Mouse (Mus musculus) forebrain, embryonic 11.5 days (tissue): ENCODE data around the gene Crtc1. TPM values are rescaled to one million over a fixed set of nuclear protein-coding genes. Genes with fewer than 3 reads are reported as not detected.
A peak's percentile ranks its signal among the peaks of the same experiment; 100 is the strongest.

Source experiments
- ATAC-seq: fragments of 200-750 bp; cut with Nextera tagmentation; replicated peaks from 2 replicates; pipeline ENCODE4 v1.8.0; 2017; ENCODE audit warnings: moderate TSS enrichment; ENCODE audit not compliant: low FRiP score
- DNase-seq: peaks from one replicate; pipeline ENCODE4 v3.0.0-alpha.2; 2017; ENCODE audit warnings: low spot score
- H3K27ac ChIP-seq: fragments of 300-500 bp; sonication (generic); 2 replicates; pipeline ENCODE4 v1.5.1; 2014; ENCODE audit warnings: low read depth, low read length
- H3K27me3 ChIP-seq: fragments of 300-500 bp; sonication (generic); 2 replicates; pipeline ENCODE4 v1.6.1; 2014; ENCODE audit warnings: mild to moderate bottlenecking, low read length, mixed read lengths; ENCODE audit not compliant: control insufficient read depth, insufficient read depth
- H3K36me3 ChIP-seq: fragments of 300-500 bp; sonication (generic); 2 replicates; pipeline ENCODE4 v1.6.1; 2014; ENCODE audit warnings: mild to moderate bottlenecking, low read length, moderate library complexity, mixed read lengths; ENCODE audit not compliant: control insufficient read depth, insufficient read depth
- H3K4me1 ChIP-seq: fragments of 300-500 bp; sonication (generic); replicated peaks from 2 replicates; pipeline ENCODE4 v1.6.1; 2014; ENCODE audit warnings: low read length, mixed read lengths; ENCODE audit not compliant: control insufficient read depth, insufficient read depth
- H3K4me2 ChIP-seq: fragments of 300-500 bp; sonication (generic); 2 replicates; pipeline ENCODE4 v1.6.1; 2014; ENCODE audit warnings: low read depth, mild to moderate bottlenecking, low read length, moderate library complexity, mixed read lengths; ENCODE audit not compliant: severe bottlenecking
- H3K4me3 ChIP-seq: fragments of 300-500 bp; sonication (generic); 2 replicates; pipeline ENCODE4 v1.5.1; 2014; ENCODE audit warnings: low read depth, low read length
- H3K9ac ChIP-seq: fragments of 300-500 bp; sonication (generic); 2 replicates; pipeline ENCODE4 v1.6.1; 2014; ENCODE audit warnings: low read length
- H3K9me3 ChIP-seq: fragments of 300-500 bp; sonication (generic); 2 replicates; pipeline ENCODE4 v1.6.1; 2016; ENCODE audit warnings: low read length, mixed read lengths; ENCODE audit not compliant: control insufficient read depth
- WGBS: fragments of 180-500 bp; shearing (Covaris S2); extraction: QIAGEN DNeasy Blood & Tissue Kit; methylation state at CpG from one replicate; pipeline ENCODE4 v1.1.7; 2014; 5-methylcytosine and 5-hydroxymethylcytosine counted together
- polyA plus RNA-seq: library from polyadenylated mRNA; unstranded; fragments of >200 nt; fragmentation: Nextera tagmentation; extraction: Ambion mirVana; gene quantifications from 2 replicates; pipeline ENCODE4 v1.2.1, GENCODE M21; 2014

Crtc1 gene
- polyA plus RNA-seq, 1 experiment from 2014 or later, result 16.3 TPM

DNA sequence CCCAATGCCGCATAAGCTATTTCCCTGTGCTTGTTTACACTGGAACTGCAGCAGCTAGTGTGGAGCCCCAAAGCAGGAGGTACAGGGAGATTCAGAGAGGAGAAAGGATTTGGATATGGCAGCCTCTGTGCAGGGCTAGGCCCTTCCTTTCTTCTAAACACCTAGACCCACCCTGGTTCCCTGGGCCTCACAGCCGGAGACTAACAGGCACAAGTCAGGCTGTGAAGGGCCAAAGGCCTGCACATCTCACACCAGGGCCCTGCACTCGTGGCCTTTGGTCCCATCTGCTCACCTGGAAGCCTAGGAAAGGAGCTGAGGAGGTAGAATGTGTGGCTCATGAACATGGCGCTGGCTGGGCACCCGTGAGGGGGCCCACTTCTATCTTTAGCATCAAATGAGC is 43.2 kb downstream of the Crtc1 start:
- H3K27me3 ChIP-seq, result no peaks in the 10 kb centered on the region
- ATAC-seq (no peak), DNase-seq (no peak)
- no peak overlapping the region for H3K9ac ChIP-seq
- no peaks in the 10 kb centered on the region for H3K9me3 ChIP-seq
- no peak overlapping the region for H3K4me3 ChIP-seq
- no peak overlapping the region for H3K4me2 ChIP-seq
- H3K36me3 ChIP-seq, result no peaks in the 10 kb centered on the region; the same call in 1 of the 2 replicates
- H3K4me1 ChIP-seq, result no peaks in the 10 kb centered on the region
- H3K27ac ChIP-seq, result no peak overlapping the region
- 78% methylated on average over 5 of the region's 5 CpGs for WGBS

DNA sequence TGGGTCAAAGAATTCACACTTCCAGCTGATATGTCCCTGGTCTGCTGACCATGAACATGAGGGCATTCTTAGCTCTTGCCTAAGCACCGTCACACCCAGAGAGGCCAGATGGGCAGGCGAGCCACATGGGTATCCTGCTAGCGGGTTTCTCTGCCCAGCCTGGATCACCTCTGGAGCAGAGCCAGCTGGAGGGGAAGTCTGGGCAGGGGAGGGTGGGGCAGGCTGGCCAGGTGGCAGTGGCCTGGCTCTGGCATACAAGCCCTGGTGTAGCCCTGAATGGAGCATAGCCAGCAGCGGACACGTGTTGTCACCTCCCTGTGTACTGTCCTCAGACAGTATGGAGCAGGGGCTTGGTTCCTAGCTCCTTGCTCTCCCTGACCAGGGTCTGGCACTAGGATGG is 43.7 kb downstream of the Crtc1 start:
- no peak overlapping the region for H3K27ac ChIP-seq
- no peaks in the 10 kb centered on the region for H3K27me3 ChIP-seq
- H3K4me3 ChIP-seq, result no peak overlapping the region
- H3K4me1 ChIP-seq, result no peaks in the 10 kb centered on the region
- ATAC-seq, result no peak
- 84% methylated on average over 5 of the region's 5 CpGs for WGBS
- H3K36me3 ChIP-seq, result no peaks in the 10 kb centered on the region; the same call in 1 of the 2 replicates
- H3K4me2 ChIP-seq, result no peak overlapping the region
- DNase-seq, result no peak
- H3K9me3 ChIP-seq, result no peaks in the 10 kb centered on the region
- no peak overlapping the region for H3K9ac ChIP-seq

DNA sequence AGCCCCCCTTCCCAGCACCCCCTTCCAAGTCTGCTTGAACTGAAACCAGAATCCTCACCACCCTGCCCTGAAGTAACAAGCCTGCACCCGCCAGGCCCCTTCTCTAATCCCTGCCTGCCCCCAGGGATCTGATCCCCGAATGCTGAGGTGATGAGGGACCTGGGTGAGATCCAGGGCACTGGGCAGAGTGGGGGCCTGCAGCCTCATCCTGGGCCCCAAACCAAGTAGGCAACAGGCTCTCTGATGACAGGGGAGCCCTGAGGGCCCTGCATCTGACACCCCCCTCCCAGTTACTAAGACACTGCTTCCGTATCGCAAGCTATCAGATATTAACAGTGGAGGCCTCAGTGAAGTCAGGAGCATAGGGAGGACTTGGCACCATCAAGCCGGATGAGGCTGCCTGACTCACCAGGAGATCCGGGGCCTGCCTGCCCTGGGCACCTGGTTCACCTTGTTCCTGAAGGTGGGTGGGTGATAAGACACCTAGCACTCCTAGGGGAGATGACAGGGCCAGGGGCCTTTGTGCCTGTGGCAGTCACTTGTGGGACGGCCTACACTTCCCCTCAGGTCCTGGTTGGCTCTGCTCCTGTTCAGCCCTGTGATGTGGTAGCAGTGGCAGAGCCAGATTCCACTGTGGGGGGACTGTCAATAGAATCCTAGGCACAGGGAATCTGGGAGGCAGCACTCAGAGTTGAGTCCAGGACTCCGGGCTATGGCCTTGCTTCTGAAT is 44.9 kb downstream of the Crtc1 start:
- H3K27me3 ChIP-seq, result no peaks in the 10 kb centered on the region
- H3K4me2 ChIP-seq, result no peak overlapping the region
- WGBS, result 87% methylated on average over 8 of the region's 8 CpGs
- no peak overlapping the region for H3K4me3 ChIP-seq
- H3K9ac ChIP-seq, result no peak overlapping the region
- DNase-seq (no peak), ATAC-seq (no peak)
- H3K9me3 ChIP-seq, result no peaks in the 10 kb centered on the region
- no peaks in the 10 kb centered on the region; the same call in 1 of the 2 replicates for H3K36me3 ChIP-seq
- no peak overlapping the region for H3K27ac ChIP-seq
- no peaks in the 10 kb centered on the region for H3K4me1 ChIP-seq

DNA sequence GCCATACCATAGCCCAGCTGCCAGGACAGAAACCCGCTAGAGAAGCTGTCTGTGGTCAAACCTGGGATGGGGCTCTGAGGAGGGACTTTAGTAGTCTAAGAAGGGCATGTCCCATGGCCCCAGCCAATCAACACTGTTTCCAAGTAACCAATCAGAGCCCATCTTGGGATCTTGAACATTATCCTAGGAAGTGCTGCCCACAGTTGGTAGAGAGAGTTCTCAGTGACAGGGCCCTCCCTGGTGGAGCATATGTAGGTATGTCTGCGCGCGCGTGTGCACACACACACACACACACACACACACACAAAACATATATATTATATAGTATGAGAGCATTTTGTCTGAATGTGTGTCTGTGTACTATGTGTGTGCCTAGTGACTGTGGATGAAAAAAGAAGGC is 46.3 kb downstream of the Crtc1 start:
- no peak for ATAC-seq
- Histone ChIP-seq H3K4me1 (no peaks in the 10 kb centered on the region), H3K36me3 (no peaks in the 10 kb centered on the region; the same call in 1 of the 2 replicates), H3K27me3 (no peaks in the 10 kb centered on the region), H3K9ac (no peak overlapping the region), H3K9me3 (no peaks in the 10 kb centered on the region), H3K27ac (no peak overlapping the region), H3K4me3 (no peak overlapping the region), H3K4me2 (no peak overlapping the region)
- WGBS, result 81% methylated on average over 5 of the region's 5 CpGs
- DNase-seq, result no peak

DNA sequence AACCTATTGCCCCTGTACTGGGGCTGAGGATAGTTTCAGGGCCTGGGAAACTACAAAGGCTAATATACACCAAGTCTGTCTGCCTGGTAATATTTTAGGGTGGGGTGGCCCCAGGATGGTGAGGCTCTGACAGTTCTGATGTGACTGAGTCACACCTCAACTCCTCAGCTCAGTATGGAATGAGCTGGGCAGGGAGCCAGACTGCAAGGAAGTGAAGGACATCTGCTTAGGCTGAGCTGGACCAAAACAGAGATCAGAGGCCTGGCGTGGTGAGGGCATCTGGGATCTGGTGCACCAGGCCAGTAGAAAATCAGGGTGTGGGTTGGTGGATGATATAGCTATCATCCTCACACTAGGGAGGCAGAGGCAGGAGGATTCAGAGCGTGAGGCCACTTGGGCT is 49.7 kb downstream of the Crtc1 start:
- H3K9me3 ChIP-seq, result no peaks in the 10 kb centered on the region
- H3K27me3 ChIP-seq, result no peaks in the 10 kb centered on the region
- H3K36me3 ChIP-seq, result no peaks in the 10 kb centered on the region
- no peak overlapping the region for H3K9ac ChIP-seq
- ATAC-seq, result no peak
- H3K4me1 ChIP-seq, result no peaks in the 10 kb centered on the region
- H3K4me2 ChIP-seq, result no peak overlapping the region
- WGBS, result 90% methylated on average over 2 of the region's 2 CpGs
- DNase-seq, result no peak
- H3K4me3 ChIP-seq, result no peak overlapping the region
- no peak overlapping the region for H3K27ac ChIP-seq

DNA sequence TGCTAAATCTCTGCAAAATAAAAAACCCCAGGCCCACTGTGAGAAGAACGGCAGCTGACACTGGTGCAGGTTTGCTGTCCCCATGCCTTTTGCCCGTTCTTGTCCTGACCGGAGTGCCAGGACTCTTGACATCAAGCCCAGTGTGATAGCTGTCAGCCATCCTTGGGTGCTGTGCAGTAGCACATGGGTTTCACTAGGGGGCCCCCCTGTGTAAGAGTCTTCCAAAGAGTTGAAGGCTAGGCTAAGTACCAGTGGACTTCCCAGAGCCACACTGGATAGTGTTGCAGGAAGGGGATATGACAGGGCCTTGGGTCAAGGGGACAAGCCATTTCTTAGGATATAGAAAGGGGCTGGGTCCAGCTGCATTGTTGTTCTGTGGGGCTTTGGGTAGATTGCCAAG is 56.1 kb downstream of the Crtc1 start:
- no peak overlapping the region for H3K9ac ChIP-seq

DNA sequence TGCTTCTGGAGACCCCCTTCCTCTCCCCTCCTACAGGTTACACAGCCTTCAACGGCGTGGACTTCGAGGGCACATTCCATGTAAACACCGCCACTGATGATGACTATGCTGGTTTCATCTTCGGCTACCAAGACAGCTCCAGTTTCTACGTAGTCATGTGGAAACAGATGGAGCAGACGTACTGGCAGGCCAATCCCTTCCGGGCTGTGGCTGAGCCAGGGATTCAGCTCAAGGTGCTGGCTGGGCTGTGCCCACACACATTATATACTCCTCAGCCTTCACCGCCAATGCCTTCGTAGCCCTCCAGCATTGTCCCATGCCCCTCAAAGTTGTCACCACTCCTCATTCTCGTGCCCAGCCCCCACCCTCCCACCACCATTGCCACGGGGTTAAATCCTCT is 59.3 kb downstream of the Crtc1 start:
- Histone ChIP-seq H3K4me3 (no peak overlapping the region), H3K36me3 (no peaks in the 10 kb centered on the region), H3K27ac (no peak overlapping the region), H3K4me2 (no peak overlapping the region), H3K27me3 (peaks cover 32% of the 10 kb centered on the region), H3K9me3 (no peaks in the 10 kb centered on the region), H3K4me1 (peaks cover 2% of the 10 kb centered on the region; the same call in 1 of the 2 replicates), H3K9ac (no peak overlapping the region)
- DNase-seq (no peak), ATAC-seq (no peak)
- WGBS, result 83% methylated on average over 12 of the region's 12 CpGs

More for the DNA sequence above, 56.1 kb downstream of the Crtc1 start:
- DNase-seq, result peak; percentile 69
- Histone ChIP-seq H3K36me3 (no peaks in the 10 kb centered on the region), H3K9me3 (no peaks in the 10 kb centered on the region), H3K4me3 (no peak overlapping the region), H3K27ac (no peak overlapping the region), H3K4me1 (no peaks in the 10 kb centered on the region), H3K4me2 (no peak overlapping the region), H3K27me3 (peaks cover under 1% of the 10 kb centered on the region; the same call in 1 of the 2 replicates)
- peak; percentile 33; the same call in 1 of the 2 replicates for ATAC-seq
- WGBS, result 67% methylated on average over 3 of the region's 3 CpGs

DNA sequence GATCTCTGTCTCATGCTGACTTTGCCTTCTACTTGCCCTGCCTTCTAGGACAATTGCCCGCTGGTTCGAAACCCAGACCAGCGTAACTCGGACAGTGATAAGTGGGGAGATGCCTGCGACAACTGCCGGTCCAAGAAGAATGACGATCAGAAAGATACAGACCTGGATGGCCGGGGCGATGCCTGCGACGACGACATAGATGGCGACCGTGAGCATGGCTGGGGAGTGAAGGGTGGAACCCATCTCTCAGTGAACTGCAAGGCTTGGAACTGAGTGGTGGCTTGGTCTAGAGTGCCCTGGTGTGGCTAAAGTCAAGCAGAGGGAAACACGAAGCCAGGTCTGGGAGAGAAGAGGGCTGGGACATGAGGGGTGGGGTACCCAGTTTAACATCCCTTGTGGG is 62.3 kb downstream of the Crtc1 start:
- ATAC-seq, result no peak
- H3K27me3 ChIP-seq, result peaks cover 62% of the 10 kb centered on the region
- no peak for DNase-seq
- H3K27ac ChIP-seq, result no peak overlapping the region
- H3K36me3 ChIP-seq, result no peaks in the 10 kb centered on the region
- H3K4me3 ChIP-seq, result no peak overlapping the region
- 11% methylated on average over 15 of the region's 15 CpGs for whole genome bisulfite sequencing
- peaks cover 13% of the 10 kb centered on the region for H3K4me1 ChIP-seq
- H3K9ac ChIP-seq, result no peak overlapping the region
- H3K9me3 ChIP-seq, result no peaks in the 10 kb centered on the region
- no peak overlapping the region for H3K4me2 ChIP-seq

DNA sequence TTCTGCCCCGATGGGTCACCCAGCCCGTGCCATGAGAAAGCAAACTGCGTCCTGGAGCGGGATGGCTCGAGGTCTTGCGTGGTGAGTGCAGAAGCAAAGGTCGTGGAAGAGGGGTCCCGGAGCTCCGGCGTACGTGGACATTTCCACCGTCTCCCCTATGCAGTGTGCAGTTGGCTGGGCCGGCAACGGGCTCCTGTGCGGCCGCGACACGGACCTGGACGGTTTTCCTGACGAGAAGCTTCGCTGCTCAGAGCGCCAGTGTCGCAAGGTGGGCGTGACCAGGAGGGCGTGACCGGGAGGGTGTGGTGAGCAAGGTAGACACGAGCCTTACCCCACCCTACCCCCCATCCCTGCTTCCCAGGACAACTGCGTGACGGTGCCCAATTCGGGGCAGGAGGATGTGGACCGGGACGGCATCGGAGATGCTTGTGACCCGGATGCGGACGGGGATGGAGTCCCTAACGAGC is 63.1 kb downstream of the Crtc1 start:
- ATAC-seq, result no peak
- H3K4me3 ChIP-seq, result no peak overlapping the region

More for the DNA sequence above, 63.1 kb downstream of the Crtc1 start:
- Histone ChIP-seq H3K27me3 (peaks cover 68% of the 10 kb centered on the region), H3K9me3 (no peaks in the 10 kb centered on the region), H3K4me1 (peaks cover 13% of the 10 kb centered on the region), H3K9ac (no peak overlapping the region), H3K4me2 (no peak overlapping the region), H3K27ac (no peak overlapping the region), H3K36me3 (no peaks in the 10 kb centered on the region)
- 6% methylated on average over 37 of the region's 37 CpGs for WGBS
- peak; percentile 60 for DNase-seq
